Mouse (Mus musculus): ENCODE results near the gene Kcnk2. TPM values are rescaled to one million over a fixed set of nuclear protein-coding genes. Genes with fewer than 3 reads are reported as not detected.

Kcnk2 gene
- polyA plus RNA-seq, 1 experiment from 2014 or later, result 3.4 TPM

DNA sequence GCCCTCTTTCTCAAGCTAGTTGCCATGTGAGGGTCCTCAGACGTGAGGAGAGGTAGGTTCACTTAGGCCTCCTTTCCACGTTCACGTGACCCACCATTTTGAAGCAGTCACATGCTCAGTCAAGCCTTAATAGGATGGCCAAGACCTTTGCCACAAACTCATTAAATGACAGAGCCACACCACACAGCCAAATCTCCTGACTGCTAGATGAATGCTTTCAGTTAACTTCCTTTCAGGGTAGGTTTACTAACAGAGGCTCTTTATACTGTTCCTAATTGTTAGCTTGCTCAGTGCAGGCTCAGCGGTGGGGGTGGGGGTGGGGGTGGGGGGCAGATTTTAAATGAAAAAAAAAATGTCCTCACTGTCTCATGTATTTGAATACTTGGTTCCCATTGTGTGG is 206.3 kb downstream of the Kcnk2 start:
- Histone ChIP-seq H3K36me3 (replicated peaks) (no peaks in the 10 kb centered on the region), H3K9me3 (no peaks in the 10 kb centered on the region; the same call in 1 of the 2 replicates), H3K4me1 (no peaks in the 10 kb centered on the region), H3K4me3 (no peak overlapping the region), H3K27ac (replicated peaks) (no peak overlapping the region), H3K27me3 (replicated peaks; ENCODE audit: low read depth, poor library complexity, severe bottlenecking) (no peaks in the 10 kb centered on the region)
- WGBS, result 66% methylated on average over 4 of the region's 4 CpGs
- no peak for DNase-seq (ENCODE audit: low spot score)

DNA sequence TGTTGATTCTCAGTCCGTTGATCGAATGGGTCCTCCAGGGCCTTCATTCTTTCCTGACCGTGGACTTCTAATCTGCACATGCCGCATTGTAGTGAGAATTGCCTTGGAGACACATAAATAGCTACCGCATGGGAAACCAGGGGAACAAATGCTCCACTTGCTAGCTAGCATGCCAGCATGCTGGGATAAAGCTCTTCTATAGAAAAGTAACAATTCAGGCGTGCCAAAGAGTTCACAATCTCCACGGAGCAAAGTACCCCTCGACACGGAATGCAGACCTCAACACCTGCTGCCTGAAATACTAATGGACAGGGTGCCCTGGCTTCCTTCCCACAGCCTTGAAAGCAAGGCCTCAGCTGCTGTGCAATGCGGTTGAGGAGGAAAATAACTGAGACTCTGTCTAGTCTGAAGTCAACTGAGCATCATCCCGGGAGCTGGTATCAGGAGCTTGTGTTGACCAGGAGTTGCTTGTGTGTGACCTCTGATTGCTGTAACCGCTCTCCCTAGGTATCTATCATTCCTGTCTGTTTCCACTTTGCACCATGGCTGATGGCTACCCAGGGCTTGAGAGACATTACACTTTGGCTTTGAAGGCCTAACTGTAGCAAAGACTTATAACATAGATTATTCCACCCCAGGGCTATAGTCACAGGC is 214.2 kb downstream of the Kcnk2 start:
- DNase-seq (ENCODE audit: low spot score), result no peak
- peaks cover 9% of the 10 kb centered on the region for H3K4me1 ChIP-seq
- H3K36me3 ChIP-seq (replicated peaks), result no peaks in the 10 kb centered on the region
- H3K4me3 ChIP-seq, result no peak overlapping the region
- no peaks in the 10 kb centered on the region for H3K9me3 ChIP-seq
- 79% methylated on average over 12 of the region's 12 CpGs for WGBS
- no peaks in the 10 kb centered on the region for H3K27me3 ChIP-seq (replicated peaks; ENCODE audit: low read depth, poor library complexity, severe bottlenecking)
- no peak overlapping the region for H3K27ac ChIP-seq (replicated peaks)

DNA sequence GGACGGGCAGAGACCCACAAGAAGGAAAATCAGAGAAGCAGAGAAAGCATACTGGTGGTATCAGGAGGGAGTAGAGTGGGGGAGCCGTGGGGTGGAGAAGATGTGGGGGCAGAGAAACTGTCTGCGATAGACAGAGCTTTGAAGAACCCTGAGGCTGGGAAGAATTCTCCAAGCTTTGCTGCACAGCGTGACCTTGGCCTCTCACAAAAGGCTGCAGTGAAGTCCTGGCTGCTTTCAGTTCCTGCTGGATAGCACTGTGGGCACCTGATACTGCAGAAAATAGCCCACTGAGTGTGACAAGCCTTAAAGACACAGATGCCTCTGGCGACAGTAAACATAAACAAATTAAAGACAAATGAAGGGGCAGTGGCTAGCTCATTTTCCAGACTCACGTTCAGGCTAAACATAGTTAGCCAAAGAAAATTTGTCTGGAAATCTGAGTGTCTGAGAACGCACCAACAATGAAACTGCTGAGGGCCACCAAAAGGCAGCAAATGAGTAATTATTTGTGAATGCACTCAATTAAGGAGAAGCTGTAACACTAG is 216.8 kb downstream of the Kcnk2 start:
- no peaks in the 10 kb centered on the region for H3K27me3 ChIP-seq (replicated peaks; ENCODE audit: low read depth, poor library complexity, severe bottlenecking)
- no peak overlapping the region for H3K4me3 ChIP-seq
- H3K9me3 ChIP-seq, result no peaks in the 10 kb centered on the region
- no peak overlapping the region for H3K27ac ChIP-seq (replicated peaks)
- 41% methylated on average over 7 of the region's 7 CpGs for WGBS
- H3K36me3 ChIP-seq (replicated peaks), result no peaks in the 10 kb centered on the region
- peaks cover 9% of the 10 kb centered on the region for H3K4me1 ChIP-seq
- no peak for DNase-seq (ENCODE audit: low spot score)

DNA sequence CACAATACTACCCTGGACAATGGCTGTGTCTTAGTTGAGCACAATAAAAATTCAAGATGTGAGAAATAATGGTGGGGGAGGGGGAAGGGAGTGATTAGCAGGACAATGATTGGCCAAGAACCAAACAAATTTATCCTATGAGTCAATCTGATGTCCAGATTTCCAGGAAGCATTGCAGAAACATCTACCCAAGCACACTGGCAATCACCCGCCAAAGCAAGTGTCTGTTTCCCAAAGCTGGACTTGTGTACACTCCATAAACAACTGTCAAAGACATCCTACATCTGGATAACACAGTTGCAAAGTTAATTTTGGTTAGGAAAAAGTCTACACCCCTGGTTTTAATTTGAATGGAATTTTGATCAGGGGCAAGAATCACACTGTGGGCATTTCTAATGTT is 224.3 kb downstream of the Kcnk2 start:
- 96% methylated on average over 1 of the region's 1 CpGs for WGBS
- H3K36me3 ChIP-seq (replicated peaks), result no peaks in the 10 kb centered on the region
- no peak for DNase-seq (ENCODE audit: low spot score)
- H3K27ac ChIP-seq (replicated peaks), result no peak overlapping the region
- no peaks in the 10 kb centered on the region for H3K27me3 ChIP-seq (replicated peaks; ENCODE audit: low read depth, poor library complexity, severe bottlenecking)
- no peaks in the 10 kb centered on the region for H3K9me3 ChIP-seq
- no peaks in the 10 kb centered on the region for H3K4me1 ChIP-seq
- no peak overlapping the region for H3K4me3 ChIP-seq

DNA sequence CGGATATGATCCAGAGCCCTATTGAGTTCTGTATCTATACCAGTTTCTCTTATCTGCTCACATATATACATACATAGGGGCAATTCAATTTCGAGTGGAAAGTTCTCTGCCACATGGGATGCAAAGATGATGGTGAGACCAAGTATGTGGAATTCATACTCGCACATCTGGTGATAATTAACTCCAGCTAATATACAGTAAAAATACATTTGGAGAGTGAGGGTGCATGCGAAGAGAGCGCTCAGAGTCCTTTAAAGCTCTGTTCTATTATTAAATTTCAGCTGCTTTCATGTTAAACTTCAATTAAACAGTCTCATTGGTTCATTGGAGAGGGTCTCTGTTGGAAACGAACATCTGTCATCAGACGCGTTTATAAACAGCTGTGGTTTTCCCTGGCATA is 228.6 kb downstream of the Kcnk2 start:
- no peak overlapping the region for H3K27ac ChIP-seq (replicated peaks)
- 86% methylated on average over 8 of the region's 8 CpGs for WGBS

DNA sequence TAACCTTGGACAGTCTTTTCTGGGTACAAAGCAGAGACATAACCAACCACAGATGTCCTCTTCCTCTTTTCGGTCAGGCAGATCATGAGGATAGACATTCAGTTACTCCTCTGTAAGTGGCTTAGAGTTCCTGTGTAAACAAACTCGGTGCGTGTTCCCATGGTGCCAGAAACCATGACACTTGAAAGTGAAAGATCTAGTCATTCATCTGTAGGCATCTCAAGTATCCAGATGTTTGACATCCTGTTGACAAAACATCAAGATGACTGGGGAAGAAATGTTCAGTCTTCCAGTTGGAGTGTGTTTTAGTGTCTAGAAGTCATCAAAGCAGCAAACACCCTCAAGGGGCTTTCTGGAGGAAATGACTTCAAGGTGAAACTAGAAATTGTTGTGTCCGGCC is 230.9 kb downstream of the Kcnk2 start:
- Histone ChIP-seq H3K4me3 (no peak overlapping the region), H3K9me3 (no peaks in the 10 kb centered on the region)
- WGBS, result 74% methylated on average over 4 of the region's 4 CpGs

More for the DNA sequence above, 228.6 kb downstream of the Kcnk2 start:
- Histone ChIP-seq H3K9me3 (no peaks in the 10 kb centered on the region), H3K4me1 (no peaks in the 10 kb centered on the region), H3K36me3 (replicated peaks) (no peaks in the 10 kb centered on the region), H3K4me3 (no peak overlapping the region), H3K27me3 (replicated peaks; ENCODE audit: low read depth, poor library complexity, severe bottlenecking) (no peaks in the 10 kb centered on the region)
- no peak for DNase-seq (ENCODE audit: low spot score)

DNA sequence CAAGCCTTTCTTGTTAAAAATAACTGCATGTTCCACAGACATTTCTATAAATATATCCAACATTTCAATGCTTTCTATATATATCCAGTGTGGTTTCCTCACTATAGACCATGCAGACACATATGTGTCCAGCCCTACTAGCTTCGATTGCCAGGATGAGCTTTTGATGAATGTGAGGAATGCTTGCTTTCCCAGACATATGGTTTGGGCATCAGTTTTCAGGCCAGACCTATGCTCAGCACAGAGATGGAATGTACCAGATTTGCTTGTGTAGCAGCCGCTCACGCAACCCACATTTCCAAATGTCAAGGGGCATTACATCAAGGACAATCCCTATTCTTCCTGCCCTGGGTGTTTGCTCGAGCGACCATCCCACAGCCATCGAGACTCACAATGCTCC is 236.3 kb downstream of the Kcnk2 start:
- no peak for DNase-seq (ENCODE audit: low spot score)
- WGBS, result 82% methylated on average over 6 of the region's 6 CpGs
- H3K4me1 ChIP-seq, result no peaks in the 10 kb centered on the region
- no peaks in the 10 kb centered on the region for H3K36me3 ChIP-seq (replicated peaks)
- H3K4me3 ChIP-seq, result no peak overlapping the region
- H3K27ac ChIP-seq (replicated peaks), result no peak overlapping the region
- no peaks in the 10 kb centered on the region for H3K9me3 ChIP-seq
- H3K27me3 ChIP-seq (replicated peaks; ENCODE audit: low read depth, poor library complexity, severe bottlenecking), result no peaks in the 10 kb centered on the region

More for the DNA sequence above, 230.9 kb downstream of the Kcnk2 start:
- no peaks in the 10 kb centered on the region for H3K36me3 ChIP-seq (replicated peaks)
- DNase-seq (ENCODE audit: low spot score), result no peak
- no peak overlapping the region for H3K27ac ChIP-seq (replicated peaks)
- H3K27me3 ChIP-seq (replicated peaks; ENCODE audit: low read depth, poor library complexity, severe bottlenecking), result no peaks in the 10 kb centered on the region
- H3K4me1 ChIP-seq, result no peaks in the 10 kb centered on the region

DNA sequence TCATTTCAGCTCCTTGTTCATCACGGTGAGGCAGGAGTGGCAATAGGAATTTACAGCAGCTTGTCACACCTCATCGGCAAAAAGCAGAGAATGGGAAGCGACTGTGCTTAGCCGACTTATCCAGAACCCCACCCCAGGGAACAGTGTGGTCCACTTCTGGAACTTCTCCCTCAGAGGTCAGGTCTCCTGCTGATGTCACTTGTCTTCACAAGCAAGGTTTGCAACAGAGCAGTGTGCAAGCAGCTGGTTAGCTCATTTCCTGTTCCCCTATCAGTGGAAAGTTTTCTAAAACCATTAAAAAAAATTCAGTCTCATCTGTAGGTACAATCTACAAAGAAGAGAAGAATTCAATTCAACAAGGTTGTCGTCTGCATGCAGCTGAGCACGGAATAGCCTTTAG is 236.9 kb downstream of the Kcnk2 start:
- H3K4me3 ChIP-seq, result no peak overlapping the region
- DNase-seq (ENCODE audit: low spot score), result no peak
- no peaks in the 10 kb centered on the region for H3K27me3 ChIP-seq (replicated peaks; ENCODE audit: low read depth, poor library complexity, severe bottlenecking)
- H3K27ac ChIP-seq (replicated peaks), result no peak overlapping the region
- no peaks in the 10 kb centered on the region for H3K36me3 ChIP-seq (replicated peaks)
- no peaks in the 10 kb centered on the region for H3K9me3 ChIP-seq
- H3K4me1 ChIP-seq, result no peaks in the 10 kb centered on the region
- WGBS, result 83% methylated on average over 6 of the region's 6 CpGs

DNA sequence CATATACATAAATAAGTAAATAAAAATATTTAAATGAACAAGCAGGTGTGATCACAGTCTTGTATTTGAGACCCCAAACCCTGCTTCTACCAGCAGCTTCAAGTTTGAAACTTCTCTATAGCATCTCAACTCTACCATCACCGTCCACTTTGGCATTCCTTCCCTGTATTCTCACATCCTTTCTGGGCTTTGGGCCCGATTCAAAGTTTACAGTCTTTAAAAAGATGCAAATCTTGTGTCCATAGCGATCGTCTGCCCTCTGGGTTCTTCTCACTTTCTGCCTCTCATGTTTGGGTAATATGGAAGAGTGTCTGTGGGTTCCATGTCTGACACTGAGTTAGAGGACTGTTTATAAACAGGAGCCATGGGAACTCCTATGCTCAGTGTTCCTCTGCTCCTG is 237.4 kb downstream of the Kcnk2 start:
- Histone ChIP-seq H3K36me3 (replicated peaks) (no peaks in the 10 kb centered on the region), H3K4me1 (no peaks in the 10 kb centered on the region), H3K27ac (replicated peaks) (no peak overlapping the region), H3K9me3 (no peaks in the 10 kb centered on the region), H3K4me3 (no peak overlapping the region), H3K27me3 (replicated peaks; ENCODE audit: low read depth, poor library complexity, severe bottlenecking) (no peaks in the 10 kb centered on the region)
- WGBS, result 85% methylated on average over 4 of the region's 4 CpGs
- DNase-seq (ENCODE audit: low spot score), result no peak

DNA sequence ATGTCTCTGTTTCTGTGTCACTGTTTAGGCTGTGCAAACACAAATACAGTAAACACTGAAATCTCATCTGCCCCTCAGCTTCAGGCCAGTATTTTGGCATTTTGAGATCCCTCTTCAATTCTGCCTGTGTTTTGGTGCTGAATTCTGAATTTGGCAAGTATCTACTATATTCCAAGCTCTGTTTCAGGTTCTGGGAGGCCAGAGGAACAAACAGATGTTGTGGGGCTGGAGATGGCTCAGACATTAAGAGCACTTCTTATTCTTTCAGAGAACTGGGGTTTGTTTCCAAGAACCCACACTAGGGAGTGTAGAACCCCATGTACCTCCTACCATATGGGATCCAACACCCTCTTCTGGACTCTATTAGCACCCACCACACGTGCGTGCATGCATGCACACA is 237.8 kb downstream of the Kcnk2 start:
- H3K4me1 ChIP-seq, result no peaks in the 10 kb centered on the region
- H3K4me3 ChIP-seq, result no peak overlapping the region
- H3K36me3 ChIP-seq (replicated peaks), result no peaks in the 10 kb centered on the region
- H3K27me3 ChIP-seq (replicated peaks; ENCODE audit: low read depth, poor library complexity, severe bottlenecking), result no peaks in the 10 kb centered on the region
- 91% methylated on average over 2 of the region's 2 CpGs for WGBS
- H3K27ac ChIP-seq (replicated peaks), result no peak overlapping the region
- DNase-seq (ENCODE audit: low spot score), result no peak
- H3K9me3 ChIP-seq, result no peaks in the 10 kb centered on the region

Small RNAs within 50 kb of the gene (microRNA-seq; reads per million reads assigned to microRNA genes)
- gene Gm24092, result not detected

Data from embryonic facial prominence, embryonic 10.5 days (tissue).